In the genomic region with DNA sequence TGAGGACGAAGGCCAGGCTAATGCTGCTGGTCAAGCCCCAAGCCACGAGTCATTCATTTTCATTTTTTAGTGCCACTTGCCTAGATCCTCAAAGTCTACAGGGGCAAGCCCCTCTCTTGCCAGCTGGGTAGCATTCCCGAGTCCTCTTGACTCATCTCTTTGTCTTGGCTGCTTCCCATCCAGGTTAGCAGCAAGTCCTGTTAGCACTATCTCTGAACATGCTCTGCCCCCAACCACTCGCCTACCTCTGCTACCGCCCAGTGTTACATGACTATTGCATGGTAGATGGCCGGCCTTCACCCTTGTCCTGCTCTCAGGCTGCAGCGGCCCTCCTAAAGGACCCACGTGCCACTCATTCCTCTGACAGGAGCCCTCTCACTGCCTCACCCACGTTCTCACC, we compare ENCODE assay signal across 24 mouse cellular contexts. TPM values are rescaled to one million over a fixed set of nuclear protein-coding genes. Genes with fewer than 3 reads are reported as not detected.
A peak's percentile ranks its signal among the peaks of the same experiment; 100 is the strongest.
DNase-seq lines count a peak whose midpoint lies in the region; ATAC-seq and TF ChIP-seq lines count a peak whose summit lies in the region.
"Had no signal": no experiment of that assay in that cellular context is flagged by ENCODE, and none has a peak within 500 bp of the region (broad histone marks: within the 10 kb centered on the region; RNA-seq: fewer than 3 reads in every experiment).

No protein-coding gene starts in this region.

- peaks cover 63% of the 10 kb centered on the region for H3K4me1 ChIP-seq in heart, embryonic 12.5 days (replicated peaks)
- no peaks in the 10 kb centered on the region for H3K4me1 ChIP-seq in liver, postnatal 0 days (ENCODE audit: insufficient read depth)
- H3K4me1 ChIP-seq: forebrain, embryonic 13.5 days had no signal

- no peaks in the 10 kb centered on the region for H3K27me3 ChIP-seq in heart, embryonic 12.5 days (replicated peaks)
- H3K27me3 ChIP-seq in liver, postnatal 0 days (ENCODE audit: insufficient read depth, low read length), result no peaks in the 10 kb centered on the region
- H3K27me3 ChIP-seq: forebrain, embryonic 13.5 days had no signal

- DNase-seq in heart, postnatal 14 days, result no peak
- DNase-seq in liver, postnatal 0 days, result no peak
- DNase-seq in liver (no peak), 3T3-L1 (ENCODE audit: low read depth, low spot score) (peak; percentile 77)
- DNase-seq in cerebellum, adult 8-10 months, result no peak
- DNase-seq in cerebellum, postnatal 36 days, result no peak
- DNase-seq: adrenal gland, adult 2 months; adrenal gland, postnatal 14 days; cerebellum, adult 11 months; cerebellum, adult 2 months; cerebellum, postnatal 10 days; gastrocnemius, postnatal 10 days; gastrocnemius, postnatal 36 days; heart, adult 2 months; heart, postnatal 4 days had no signal

- H3K4me2 ChIP-seq in heart, embryonic 12.5 days, result no peak overlapping the region
- H3K4me2 ChIP-seq in liver, postnatal 0 days (ENCODE audit: low read depth, low read length), result no peak overlapping the region
- H3K4me2 ChIP-seq: forebrain, embryonic 13.5 days; hindbrain, embryonic 14.5 days had no signal

- no peaks in the 10 kb centered on the region for H3K36me3 ChIP-seq in heart, embryonic 12.5 days
- no peaks in the 10 kb centered on the region for H3K36me3 ChIP-seq in liver, postnatal 0 days (replicated peaks; ENCODE audit: insufficient read depth, low read length)
- H3K36me3 ChIP-seq: forebrain, embryonic 10.5 days had no signal

- intact Hi-C loops in heart, postnatal 14 days (cut with DNase I), result no loop called here

- ATAC-seq in heart, embryonic 12.5 days (ENCODE audit: insufficient number of reproducible peaks, low FRiP score), result no peak
- peak; percentile 50 for ATAC-seq in liver, postnatal 0 days
- ATAC-seq: forebrain, embryonic 13.5 days; forebrain, embryonic 16.5 days; hindbrain, postnatal 0 days; inflammation-experienced regulatory T-cells, adult 6 months; intestine, embryonic 16.5 days had no signal

- TF ChIP-seq EP300 in liver, postnatal 0 days (IDR thresholded peaks at IDR 0.05; ENCODE audit: low read depth), result no peak

- H3K4me3 ChIP-seq in heart, embryonic 12.5 days, result no peak overlapping the region
- H3K4me3 ChIP-seq in liver, postnatal 0 days (ENCODE audit: low read depth, low read length), result no peak overlapping the region
- H3K4me3 ChIP-seq: forebrain, embryonic 10.5 days; forebrain, embryonic 13.5 days; heart, adult 2 months had no signal

- no peaks in the 10 kb centered on the region for H3K9me3 ChIP-seq in heart, embryonic 12.5 days (replicated peaks)
- no peaks in the 10 kb centered on the region for H3K9me3 ChIP-seq in liver, postnatal 0 days (ENCODE audit: low read length)
- H3K9me3 ChIP-seq: forebrain, embryonic 10.5 days; forebrain, embryonic 13.5 days had no signal

- 83% methylated on average over 9 of the region's 9 CpGs for WGBS in heart, embryonic 12.5 days
- WGBS in liver, postnatal 0 days (ENCODE audit: insufficient replicate concordance), result 71% methylated on average over 9 of the region's 9 CpGs

- H3K9ac ChIP-seq in heart, embryonic 12.5 days, result 0 out of 2 replicates have a peak overlapping the region, but pooled peaks have one; percentile 25
- H3K9ac ChIP-seq in liver, postnatal 0 days (replicated peaks), result no peak overlapping the region
- H3K9ac ChIP-seq: forebrain, embryonic 13.5 days; hindbrain, embryonic 14.5 days had no signal

- 0 out of 2 replicates have a peak overlapping the region, but pooled peaks have one; percentile 28 for H3K27ac ChIP-seq in heart, embryonic 12.5 days (ENCODE audit: poor library complexity, severe bottlenecking)
- no peak overlapping the region for H3K27ac ChIP-seq in liver, postnatal 0 days (ENCODE audit: low read depth)
- H3K27ac ChIP-seq: forebrain, embryonic 10.5 days; forebrain, embryonic 13.5 days; heart, adult 2 months; hindbrain, embryonic 14.5 days; hindbrain, postnatal 0 days had no signal

- no peak for TF ChIP-seq CTCF in liver, postnatal 0 days (IDR thresholded peaks at IDR 0.05; ENCODE audit: low read depth)

RNA-seq across cellular contexts. Expression of gene Artn, which starts 48.7 kb away (rescaled TPM):
- 0.54 and 0.70 TPM in 2 replicates for polyA plus RNA-seq in heart, embryonic 12.5 days (2016; fragmentation: Nextera tagmentation; extraction: Ambion mirVana)
- total RNA-seq in heart, postnatal 14 days (2021), result not detected
- polyA plus RNA-seq in liver, postnatal 0 days (2015; fragmentation: Nextera tagmentation; extraction: Ambion mirVana), result 0.88 TPM in 2 replicates
- total RNA-seq: granulocyte monocyte progenitor cell, adult 5-6 weeks; heart, adult 2 months had no signal
- polyA plus RNA-seq: inflammation-experienced regulatory T-cells, adult 6 months had no signal
